Mouse (Mus musculus) intestine, embryonic 14.5 days (tissue): ENCODE data around the gene Tmem121. TPM values are rescaled to one million over a fixed set of nuclear protein-coding genes. Genes with fewer than 3 reads are reported as not detected.

ENCODE experiments used
- ATAC-seq: fragments of 200-750 bp; cut with Nextera tagmentation; replicated peaks from 2 replicates; pipeline ENCODE4 v1.8.0; 2017; ENCODE audit warnings: low read depth, moderate number of reproducible peaks, moderate TSS enrichment, moderate library complexity; ENCODE audit not compliant: low FRiP score, low TSS enrichment
- DNase-seq: peaks from one replicate; pipeline ENCODE4 v3.0.0-alpha.2; 2018; ENCODE audit warnings: low spot score
- H3K27ac ChIP-seq: fragments of 300-500 bp; sonication (generic); 2 replicates; pipeline ENCODE4 v1.5.1; 2014; ENCODE audit warnings: low read depth, mild to moderate bottlenecking, control low read depth
- H3K27me3 ChIP-seq: fragments of 300-500 bp; sonication (generic); replicated peaks from 2 replicates; pipeline ENCODE4 v1.6.1; 2014; ENCODE audit warnings: low read length, control low read depth; ENCODE audit not compliant: control insufficient read depth, insufficient read depth
- H3K36me3 ChIP-seq: fragments of 300-500 bp; sonication (generic); 2 replicates; pipeline ENCODE4 v1.6.1; 2014; ENCODE audit warnings: low read length, control low read depth; ENCODE audit not compliant: control insufficient read depth, insufficient read depth
- H3K4me1 ChIP-seq: fragments of 300-500 bp; sonication (generic); replicated peaks from 2 replicates; pipeline ENCODE4 v1.6.1; 2014; ENCODE audit warnings: low read length, control low read depth, mixed read lengths; ENCODE audit not compliant: control insufficient read depth, insufficient read depth
- H3K4me2 ChIP-seq: fragments of 300-500 bp; sonication (generic); 2 replicates; pipeline ENCODE4 v1.6.1; 2014; ENCODE audit warnings: low read length
- H3K4me3 ChIP-seq: fragments of 300-500 bp; sonication (generic); 2 replicates; pipeline ENCODE4 v1.5.1; 2014; ENCODE audit warnings: low read depth, low read length, control low read depth, mixed read lengths
- H3K9ac ChIP-seq: fragments of 300-500 bp; sonication (generic); 2 replicates; pipeline ENCODE4 v1.6.1; 2014; ENCODE audit warnings: mild to moderate bottlenecking, low read length
- H3K9me3 ChIP-seq: fragments of 300-500 bp; sonication (generic); 2 replicates; pipeline ENCODE4 v1.6.1; 2016; ENCODE audit warnings: low read length, control low read depth; ENCODE audit not compliant: control insufficient read depth
- WGBS: fragments of 180-500 bp; shearing (Covaris S2); extraction: QIAGEN DNeasy Blood & Tissue Kit; methylation state at CpG from one replicate; pipeline ENCODE4 v1.1.7; 2014; 5-methylcytosine and 5-hydroxymethylcytosine counted together
- polyA plus RNA-seq: library from polyadenylated mRNA; unstranded; fragments of >200 nt; fragmentation: Nextera tagmentation; extraction: Ambion mirVana; gene quantifications from 2 replicates; pipeline ENCODE4 v1.2.1, GENCODE M21; 2014

Tmem121 gene
- polyA plus RNA-seq, 1 experiment from 2014 or later, result 6.6 TPM

GRCm38 (mm10) chr12:113140616-113141411, 44.9 kb upstream of the Tmem121 start:
- ATAC-seq (no peak; the same call in none of the 2 replicates), DNase-seq (no peak)
- WGBS, result 4% methylated on average over 49 of the region's 49 CpGs
- peak overlapping the region; percentile 50 for H3K4me2 ChIP-seq
- no peaks in the 10 kb centered on the region for H3K9me3 ChIP-seq
- H3K4me3 ChIP-seq, result peak overlapping the region; percentile 48
- peak overlapping the region; percentile 59; the same call in 1 of the 2 replicates for H3K27ac ChIP-seq
- peaks cover 28% of the 10 kb centered on the region for H3K36me3 ChIP-seq
- H3K9ac ChIP-seq, result peak overlapping the region; percentile 38
- H3K27me3 ChIP-seq, result peaks cover 14% of the 10 kb centered on the region
- H3K4me1 ChIP-seq, result peaks cover 26% of the 10 kb centered on the region

GRCm38 (mm10) chr12:113141531-113141973, 44.2 kb upstream of the Tmem121 start:
- H3K27me3 ChIP-seq, result peaks cover 14% of the 10 kb centered on the region
- WGBS, result 59% methylated on average over 8 of the region's 8 CpGs
- ATAC-seq (no peak), DNase-seq (no peak)
- H3K9ac ChIP-seq, result no peak overlapping the region
- H3K27ac ChIP-seq, result peak overlapping the region; percentile 59; the same call in 1 of the 2 replicates
- H3K4me2 ChIP-seq, result peak overlapping the region; percentile 50
- H3K36me3 ChIP-seq, result peaks cover 20% of the 10 kb centered on the region
- no peaks in the 10 kb centered on the region for H3K9me3 ChIP-seq
- H3K4me1 ChIP-seq, result peaks cover 30% of the 10 kb centered on the region
- peak overlapping the region; percentile 48; the same call in 1 of the 2 replicates for H3K4me3 ChIP-seq

- peaks cover 13% of the 10 kb centered on the region for H3K36me3 ChIP-seq
- H3K27me3 ChIP-seq, result peaks cover 14% of the 10 kb centered on the region
- 15% methylated on average over 15 of the region's 15 CpGs for WGBS
- DNase-seq (no peak), ATAC-seq (no peak)
- peak overlapping the region; percentile 59; the same call in 1 of the 2 replicates for H3K27ac ChIP-seq
- H3K4me3 ChIP-seq, result peak overlapping the region; percentile 48
- H3K4me2 ChIP-seq, result peak overlapping the region; percentile 50
- no peaks in the 10 kb centered on the region for H3K9me3 ChIP-seq
- peak overlapping the region; percentile 8 for H3K9ac ChIP-seq
- H3K4me1 ChIP-seq, result peaks cover 31% of the 10 kb centered on the region
Measured at GRCm38 (mm10) chr12:113142021-113142975, 43.4 kb upstream of the Tmem121 start.

- Histone ChIP-seq H3K36me3 (peaks cover 4% of the 10 kb centered on the region), H3K27ac (peak overlapping the region; percentile 33; the same call in 1 of the 2 replicates), H3K4me2 (peak overlapping the region; percentile 50), H3K9me3 (no peaks in the 10 kb centered on the region), H3K9ac (peak overlapping the region; percentile 8), H3K4me3 (0 out of 2 replicates have a peak overlapping the region, but pooled peaks have one; percentile 48), H3K27me3 (peaks cover 14% of the 10 kb centered on the region), H3K4me1 (peaks cover 32% of the 10 kb centered on the region)
- DNase-seq (no peak), ATAC-seq (no peak)
- 50% methylated on average over 7 of the region's 7 CpGs for WGBS
Measured at GRCm38 (mm10) chr12:113143164-113143563, 42.6 kb upstream of the Tmem121 start.

GRCm38 (mm10) chr12:113144001-113144756, 41.6 kb upstream of the Tmem121 start:
- H3K9me3 ChIP-seq, result no peaks in the 10 kb centered on the region
- no peak overlapping the region for H3K27ac ChIP-seq
- no peaks in the 10 kb centered on the region for H3K36me3 ChIP-seq
- ATAC-seq (no peak), DNase-seq (no peak)
- H3K9ac ChIP-seq, result no peak overlapping the region
- WGBS, result 81% methylated on average over 20 of the region's 20 CpGs
- peaks cover 35% of the 10 kb centered on the region for H3K4me1 ChIP-seq
- no peak overlapping the region for H3K4me3 ChIP-seq
- H3K4me2 ChIP-seq, result no peak overlapping the region
- H3K27me3 ChIP-seq, result peaks cover 14% of the 10 kb centered on the region

GRCm38 (mm10) chr12:113144886-113145285, 40.8 kb upstream of the Tmem121 start:
- DNase-seq, result no peak
- WGBS, result 93% methylated on average over 16 of the region's 16 CpGs
- Histone ChIP-seq H3K9me3 (no peaks in the 10 kb centered on the region), H3K4me3 (no peak overlapping the region), H3K4me2 (no peak overlapping the region), H3K4me1 (peaks cover 28% of the 10 kb centered on the region), H3K9ac (no peak overlapping the region), H3K27me3 (peaks cover 14% of the 10 kb centered on the region), H3K27ac (no peak overlapping the region), H3K36me3 (no peaks in the 10 kb centered on the region)
- no peak for ATAC-seq

- ATAC-seq (no peak), DNase-seq (no peak)
- Histone ChIP-seq H3K9me3 (no peaks in the 10 kb centered on the region), H3K9ac (no peak overlapping the region), H3K4me2 (no peak overlapping the region), H3K4me1 (peaks cover 27% of the 10 kb centered on the region), H3K27ac (no peak overlapping the region), H3K36me3 (no peaks in the 10 kb centered on the region), H3K4me3 (no peak overlapping the region), H3K27me3 (peaks cover 13% of the 10 kb centered on the region)
- 88% methylated on average over 5 of the region's 5 CpGs for WGBS
Measured at GRCm38 (mm10) chr12:113145591-113145990, 40.1 kb upstream of the Tmem121 start.
